In the genomic region with DNA sequence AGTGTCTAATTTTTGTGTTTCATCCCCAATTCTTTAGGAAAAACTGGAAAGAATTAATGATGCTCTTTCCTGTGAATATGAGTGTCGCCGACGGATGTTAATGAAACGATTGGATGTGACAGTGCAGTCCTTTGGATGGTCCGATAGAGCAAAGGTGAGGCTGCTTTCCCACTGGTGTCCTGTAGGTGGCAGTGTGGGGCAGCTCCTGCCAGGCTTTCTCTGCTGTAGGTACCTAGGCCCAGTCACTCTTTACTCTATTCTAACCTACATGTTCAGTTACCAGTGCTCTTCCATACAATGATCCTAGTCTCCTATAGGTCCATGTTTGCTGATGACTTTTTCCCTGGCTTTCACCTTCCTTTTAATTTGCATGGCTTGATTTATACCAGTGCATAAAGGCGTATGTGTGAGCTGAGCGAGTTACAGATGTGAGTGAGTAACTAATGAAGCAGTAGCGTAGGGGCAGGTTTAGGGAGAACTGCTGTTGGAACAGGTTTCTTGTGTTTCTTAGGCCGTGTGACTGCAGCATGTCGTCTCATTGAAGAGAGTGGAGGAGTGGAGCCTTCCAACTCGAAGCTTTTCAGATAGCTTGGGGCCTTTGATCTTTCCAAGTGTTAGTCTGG, we compare ENCODE assay signal across 9 mouse cellular contexts. TPM values are rescaled to one million over a fixed set of nuclear protein-coding genes. Genes with fewer than 3 reads are reported as not detected.
DNase-seq lines count a peak whose midpoint lies in the region; ATAC-seq lines count a peak whose summit lies in the region.
"Had no signal": no experiment of that assay in that cellular context is flagged by ENCODE, and none has a peak within 500 bp of the region (broad histone marks: within the 10 kb centered on the region; RNA-seq: fewer than 3 reads in every experiment).

No protein-coding gene starts in this region.

- H3K9ac ChIP-seq in forebrain, embryonic 12.5 days: no peak overlapping the region
- H3K9ac ChIP-seq: lung, embryonic 15.5 days had no signal

- ATAC-seq in forebrain, embryonic 12.5 days (ENCODE audit: low FRiP score): peak; percentile 83
- ATAC-seq in hematopoietic stem cell, adult 5-6 weeks (replicated peaks in 1 of 2; ENCODE audit: insufficient read depth in 1 of 2, low FRiP score in 2 of 2, low TSS enrichment in 1 of 2, low read depth in 1 of 2, poor library complexity in 2 of 2, severe bottlenecking in 2 of 2): peak; percentile 67 to 82

- no peak overlapping the region for H3K27ac ChIP-seq in forebrain, embryonic 12.5 days
- H3K27ac ChIP-seq: lung, embryonic 15.5 days had no signal

- peaks cover 49% of the 10 kb centered on the region for H3K36me3 ChIP-seq in forebrain, embryonic 12.5 days (replicated peaks)

- peak; percentile 26 for DNase-seq in Muller cell, postnatal 12 days (ENCODE audit: inconsistent ontology term)
- DNase-seq in c-Kit-positive CD71-positive TER-119-positive erythroid progenitor cells, embryonic 14.5 days (ENCODE audit: low spot score): peak; percentile 44
- DNase-seq in layer of hippocampus, adult 9-10 months (ENCODE audit: low spot score): peak; percentile 36
- DNase-seq in lung, postnatal 36 days: peak; percentile 66
- peak; percentile 73 for DNase-seq in right cerebral cortex, adult 18-20 months
- peak; percentile 44 for DNase-seq in urinary bladder, adult 2 months (ENCODE audit: low spot score)

- no peak overlapping the region for H3K4me2 ChIP-seq in forebrain, embryonic 12.5 days
- H3K4me2 ChIP-seq: lung, embryonic 15.5 days had no signal

- no peaks in the 10 kb centered on the region for H3K27me3 ChIP-seq in forebrain, embryonic 12.5 days
- H3K27me3 ChIP-seq: lung, embryonic 15.5 days had no signal

- no peaks in the 10 kb centered on the region for H3K4me1 ChIP-seq in forebrain, embryonic 12.5 days
- H3K4me1 ChIP-seq: lung, embryonic 15.5 days had no signal

- H3K9me3 ChIP-seq in forebrain, embryonic 12.5 days: no peaks in the 10 kb centered on the region
- H3K9me3 ChIP-seq: lung, embryonic 15.5 days had no signal

- WGBS in forebrain, embryonic 12.5 days: 74% methylated on average over 11 of the region's 11 CpGs

- no peak overlapping the region for H3K4me3 ChIP-seq in forebrain, embryonic 12.5 days (replicated peaks)
- H3K4me3 ChIP-seq: lung, embryonic 15.5 days had no signal

RNA-seq across cellular contexts. Expression of gene Fam98b, which starts 14.4 kb away (rescaled TPM):
- 19.6 and 24.1 TPM in 2 replicates for polyA plus RNA-seq in forebrain, embryonic 12.5 days (2016; fragmentation: Nextera tagmentation; extraction: Ambion mirVana)
- total RNA-seq in hematopoietic stem cell, adult 5-6 weeks (2017): 35.4 and 40.0 TPM in 2 replicates
- 13.8 and 18.9 TPM in 2 replicates for polyA plus RNA-seq in urinary bladder, adult 2 months (2012; rRNA removed)
